Mouse (Mus musculus): ENCODE data around the gene Muc3a. TPM values are rescaled to one million over a fixed set of nuclear protein-coding genes. Genes with fewer than 3 reads are reported as not detected.

The Muc3a gene
- polyA plus RNA-seq (2015; fragmentation: Nextera tagmentation; extraction: Ambion mirVana) = 15.3 and 15.4 TPM in 2 replicates

GRCm38 (mm10) chr5:137212289-137212688 lies at the start of gene Muc3a:
Gene Muc3a (minus strand): TSS chr5:137212389.
- ATAC-seq = no peak
- Histone ChIP-seq H3K4me2 (replicated peaks) (peak within 1 kb of the TSS; percentile 37), H3K9me3 (no peaks in the 10 kb centered on the region), H3K36me3 (no peaks in the 10 kb centered on the region), H3K4me1 (replicated peaks) (0 out of 2 replicates have a peak, but pooled peaks cover 3% of the 10 kb centered on the region), H3K9ac (no peak within 1 kb of the TSS), H3K27me3 (replicated peaks) (no peaks in the 10 kb centered on the region), H3K27ac (peak within 1 kb of the TSS; percentile 48; the same call in 1 of the 2 replicates), H3K4me3 (replicated peaks) (no peak within 1 kb of the TSS; the same call in 1 of the 2 replicates)
- 76% methylated on average over 2 of the region's 2 CpGs for WGBS

GRCm38 (mm10) chr5:137211114-137211829 lies 917 bp downstream of the Muc3a start:
- Histone ChIP-seq H3K36me3 (no peaks in the 10 kb centered on the region), H3K27me3 (replicated peaks) (no peaks in the 10 kb centered on the region), H3K27ac (peak overlapping the region; percentile 48), H3K4me3 (replicated peaks) (no peak overlapping the region; the same call in 1 of the 2 replicates), H3K4me1 (replicated peaks) (0 out of 2 replicates have a peak, but pooled peaks cover 3% of the 10 kb centered on the region), H3K9me3 (no peaks in the 10 kb centered on the region), H3K9ac (no peak overlapping the region), H3K4me2 (replicated peaks) (peak overlapping the region; percentile 37)
- 11% methylated on average over 17 of the region's 17 CpGs for WGBS
- ATAC-seq = peak; percentile 95

- Histone ChIP-seq H3K4me1 (replicated peaks) (0 out of 2 replicates have a peak, but pooled peaks cover 3% of the 10 kb centered on the region), H3K4me2 (replicated peaks) (0 out of 2 replicates have a peak overlapping the region, but pooled peaks have one; percentile 11), H3K27ac (peak overlapping the region; percentile 48; the same call in 1 of the 2 replicates), H3K9me3 (no peaks in the 10 kb centered on the region), H3K9ac (no peak overlapping the region), H3K4me3 (replicated peaks) (no peak overlapping the region), H3K36me3 (no peaks in the 10 kb centered on the region), H3K27me3 (replicated peaks) (no peaks in the 10 kb centered on the region)
- peak; percentile 83 for ATAC-seq
- WGBS = 61% methylated on average over 8 of the region's 8 CpGs
These were observed 1.5 kb downstream of the Muc3a start for GRCm38 (mm10) chr5:137210689-137211088.

GRCm38 (mm10) chr5:137205301-137205700 lies 6.9 kb downstream of the Muc3a start:
- no peak overlapping the region for H3K9ac ChIP-seq
- H3K36me3 ChIP-seq = no peaks in the 10 kb centered on the region
- H3K4me2 ChIP-seq (replicated peaks) = no peak overlapping the region
- no peaks in the 10 kb centered on the region for H3K4me1 ChIP-seq (replicated peaks)
- no peak for ATAC-seq
- no peaks in the 10 kb centered on the region for H3K27me3 ChIP-seq (replicated peaks)
- no peaks in the 10 kb centered on the region for H3K9me3 ChIP-seq
- WGBS = 69% methylated on average over 3 of the region's 3 CpGs
- no peak overlapping the region for H3K27ac ChIP-seq
- H3K4me3 ChIP-seq (replicated peaks) = no peak overlapping the region

GRCm38 (mm10) chr5:137194488-137195120 lies 17.6 kb downstream of the Muc3a start:
- H3K36me3 ChIP-seq = no peaks in the 10 kb centered on the region
- peak overlapping the region; percentile 72 for H3K27ac ChIP-seq
- H3K27me3 ChIP-seq (replicated peaks) = no peaks in the 10 kb centered on the region
- no peak overlapping the region for H3K4me3 ChIP-seq (replicated peaks)
- H3K4me2 ChIP-seq (replicated peaks) = no peak overlapping the region
- WGBS = 59% methylated on average over 8 of the region's 8 CpGs
- 0 out of 2 replicates have a peak, but pooled peaks cover 3% of the 10 kb centered on the region for H3K4me1 ChIP-seq (replicated peaks)
- no peak overlapping the region for H3K9ac ChIP-seq
- peak; percentile 72 for ATAC-seq
- no peaks in the 10 kb centered on the region for H3K9me3 ChIP-seq

GRCm38 (mm10) chr5:137193279-137193952 lies 18.8 kb downstream of the Muc3a start:
- no peaks in the 10 kb centered on the region for H3K9me3 ChIP-seq
- H3K4me1 ChIP-seq (replicated peaks) = 0 out of 2 replicates have a peak, but pooled peaks cover 6% of the 10 kb centered on the region
- no peaks in the 10 kb centered on the region for H3K36me3 ChIP-seq
- H3K4me2 ChIP-seq (replicated peaks) = no peak overlapping the region
- no peaks in the 10 kb centered on the region for H3K27me3 ChIP-seq (replicated peaks)
- ATAC-seq = peak; percentile 91
- H3K9ac ChIP-seq = no peak overlapping the region
- H3K4me3 ChIP-seq (replicated peaks) = no peak overlapping the region
- WGBS = 34% methylated on average over 8 of the region's 8 CpGs
- H3K27ac ChIP-seq = peak overlapping the region; percentile 72

GRCm38 (mm10) chr5:137189326-137189725 lies 22.9 kb downstream of the Muc3a start:
- Histone ChIP-seq H3K4me2 (replicated peaks) (peak overlapping the region; percentile 89), H3K9ac (peak overlapping the region; percentile 71), H3K4me3 (replicated peaks) (peak overlapping the region; percentile 56), H3K27me3 (replicated peaks) (no peaks in the 10 kb centered on the region), H3K4me1 (replicated peaks) (0 out of 2 replicates have a peak, but pooled peaks cover 5% of the 10 kb centered on the region), H3K27ac (no peak overlapping the region), H3K36me3 (no peaks in the 10 kb centered on the region), H3K9me3 (no peaks in the 10 kb centered on the region)
- WGBS = 2% methylated on average over 34 of the region's 34 CpGs
- 0 out of 2 replicates have a peak, but pooled peaks have one; percentile 15 for ATAC-seq

GRCm38 (mm10) chr5:137185362-137185761 lies 26.8 kb downstream of the Muc3a start:
- Histone ChIP-seq H3K4me3 (replicated peaks) (no peak overlapping the region), H3K9me3 (no peaks in the 10 kb centered on the region), H3K27me3 (replicated peaks) (no peaks in the 10 kb centered on the region), H3K4me1 (replicated peaks) (0 out of 2 replicates have a peak, but pooled peaks cover 3% of the 10 kb centered on the region), H3K4me2 (replicated peaks) (no peak overlapping the region), H3K9ac (no peak overlapping the region), H3K36me3 (no peaks in the 10 kb centered on the region), H3K27ac (no peak overlapping the region)
- ATAC-seq = no peak
- 89% methylated on average over 8 of the region's 8 CpGs for WGBS

- no peak overlapping the region for H3K9ac ChIP-seq
- H3K36me3 ChIP-seq = no peaks in the 10 kb centered on the region
- no peak overlapping the region for H3K4me3 ChIP-seq (replicated peaks)
- no peak for ATAC-seq
- no peak overlapping the region for H3K27ac ChIP-seq
- no peaks in the 10 kb centered on the region for H3K9me3 ChIP-seq
- H3K4me1 ChIP-seq (replicated peaks) = no peaks in the 10 kb centered on the region
- no peak overlapping the region for H3K4me2 ChIP-seq (replicated peaks)
- H3K27me3 ChIP-seq (replicated peaks) = no peaks in the 10 kb centered on the region
- WGBS = 78% methylated on average over 8 of the region's 8 CpGs
These were observed 32.4 kb downstream of the Muc3a start for GRCm38 (mm10) chr5:137179646-137180374.

- WGBS = 49% methylated on average over 6 of the region's 6 CpGs
- no peak overlapping the region for H3K4me3 ChIP-seq (replicated peaks)
- H3K27ac ChIP-seq = no peak overlapping the region
- no peaks in the 10 kb centered on the region for H3K36me3 ChIP-seq
- peak; percentile 69 for ATAC-seq
- H3K9ac ChIP-seq = no peak overlapping the region
- H3K4me1 ChIP-seq (replicated peaks) = no peaks in the 10 kb centered on the region
- H3K9me3 ChIP-seq = no peaks in the 10 kb centered on the region
- H3K27me3 ChIP-seq (replicated peaks) = no peaks in the 10 kb centered on the region
- no peak overlapping the region for H3K4me2 ChIP-seq (replicated peaks)
These were observed 38.2 kb downstream of the Muc3a start for GRCm38 (mm10) chr5:137173967-137174366.

- H3K9me3 ChIP-seq = no peaks in the 10 kb centered on the region
- no peak for ATAC-seq
- 13% methylated on average over 1 of the region's 1 CpGs for WGBS
These were observed 39.6 kb downstream of the Muc3a start for GRCm38 (mm10) chr5:137172591-137172990.

More at GRCm38 (mm10) chr5:137172591-137172990, 39.6 kb downstream of the Muc3a start:
- no peaks in the 10 kb centered on the region for H3K4me1 ChIP-seq (replicated peaks)
- no peak overlapping the region for H3K9ac ChIP-seq
- no peaks in the 10 kb centered on the region for H3K36me3 ChIP-seq
- H3K27ac ChIP-seq = no peak overlapping the region
- no peaks in the 10 kb centered on the region for H3K27me3 ChIP-seq (replicated peaks)
- H3K4me3 ChIP-seq (replicated peaks) = no peak overlapping the region
- H3K4me2 ChIP-seq (replicated peaks) = no peak overlapping the region
